Mouse (Mus musculus): ENCODE data around the gene Gli1. TPM values are rescaled to one million over a fixed set of nuclear protein-coding genes. Genes with fewer than 3 reads are reported as not detected.

Gene Gli1
- polyA plus RNA-seq, 1 experiment from 2014 or later, result 0.87 TPM

DNA sequence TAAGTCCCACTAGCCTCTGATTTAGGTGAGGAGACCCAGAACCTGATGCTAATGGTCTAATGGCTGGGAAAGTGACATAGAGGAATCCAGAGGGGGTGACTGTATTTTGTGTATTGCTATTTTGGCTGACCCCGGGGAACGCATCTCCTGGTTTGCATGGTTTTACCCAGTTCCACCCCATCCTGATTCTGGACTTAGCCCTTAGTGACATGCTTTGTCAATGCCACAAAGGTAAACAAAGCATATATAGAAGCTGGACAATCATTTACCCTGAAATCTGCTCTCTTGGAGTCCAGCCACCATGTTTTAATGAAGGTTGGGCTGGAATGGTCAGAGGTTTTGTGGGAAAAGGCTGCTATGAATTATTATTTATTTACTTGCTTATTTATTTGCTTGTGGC, 26.5 kb upstream of the Gli1 start:
- Histone ChIP-seq H3K36me3 (ENCODE audit: control insufficient read depth, insufficient read depth, low read length) (no peaks in the 10 kb centered on the region), H3K27me3 (ENCODE audit: control insufficient read depth, insufficient read depth, low read length) (no peaks in the 10 kb centered on the region), H3K4me3 (ENCODE audit: low read depth, low read length) (no peak overlapping the region), H3K9ac (replicated peaks; ENCODE audit: low read depth, low read length) (no peak overlapping the region), H3K4me2 (ENCODE audit: low read depth, low read length) (no peak overlapping the region), H3K27ac (ENCODE audit: low read depth, low read length) (no peak overlapping the region), H3K4me1 (ENCODE audit: control insufficient read depth, insufficient read depth, low read length) (no peaks in the 10 kb centered on the region), H3K9me3 (ENCODE audit: control insufficient read depth, low read length) (no peaks in the 10 kb centered on the region)
- 73% methylated on average over 2 of the region's 2 CpGs for WGBS
- no peak for ATAC-seq (ENCODE audit: low read depth)

DNA sequence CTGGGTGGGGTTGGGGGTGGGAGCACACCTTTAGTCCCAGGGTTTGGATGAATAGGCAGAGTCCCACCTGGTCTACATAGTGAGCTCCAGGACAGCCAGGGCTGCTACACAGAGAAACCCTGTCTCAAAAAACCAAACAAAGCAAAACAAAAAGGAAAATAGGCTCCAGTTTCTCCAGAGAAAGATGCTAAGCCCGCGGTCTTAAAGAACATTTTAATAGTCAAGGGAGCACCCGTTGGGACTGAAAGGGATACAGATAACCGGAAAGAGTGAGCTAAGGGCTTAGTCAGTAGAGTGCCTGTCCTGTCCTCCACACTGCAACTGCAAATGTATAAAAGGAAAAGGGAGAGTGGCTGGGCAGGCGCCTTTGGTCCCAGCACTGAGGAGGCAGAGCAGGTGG, 25.3 kb upstream of the Gli1 start:
- no peak overlapping the region for H3K4me3 ChIP-seq (ENCODE audit: low read depth, low read length)
- no peak for ATAC-seq (ENCODE audit: low read depth)
- no peaks in the 10 kb centered on the region for H3K9me3 ChIP-seq (ENCODE audit: control insufficient read depth, low read length)
- 76% methylated on average over 5 of the region's 5 CpGs for WGBS
- no peak overlapping the region for H3K4me2 ChIP-seq (ENCODE audit: low read depth, low read length)
- no peak overlapping the region for H3K9ac ChIP-seq (replicated peaks; ENCODE audit: low read depth, low read length)
- H3K4me1 ChIP-seq (ENCODE audit: control insufficient read depth, insufficient read depth, low read length), result no peaks in the 10 kb centered on the region
- no peak overlapping the region for H3K27ac ChIP-seq (ENCODE audit: low read depth, low read length)
- no peaks in the 10 kb centered on the region for H3K27me3 ChIP-seq (ENCODE audit: control insufficient read depth, insufficient read depth, low read length)
- no peaks in the 10 kb centered on the region for H3K36me3 ChIP-seq (ENCODE audit: control insufficient read depth, insufficient read depth, low read length)

DNA sequence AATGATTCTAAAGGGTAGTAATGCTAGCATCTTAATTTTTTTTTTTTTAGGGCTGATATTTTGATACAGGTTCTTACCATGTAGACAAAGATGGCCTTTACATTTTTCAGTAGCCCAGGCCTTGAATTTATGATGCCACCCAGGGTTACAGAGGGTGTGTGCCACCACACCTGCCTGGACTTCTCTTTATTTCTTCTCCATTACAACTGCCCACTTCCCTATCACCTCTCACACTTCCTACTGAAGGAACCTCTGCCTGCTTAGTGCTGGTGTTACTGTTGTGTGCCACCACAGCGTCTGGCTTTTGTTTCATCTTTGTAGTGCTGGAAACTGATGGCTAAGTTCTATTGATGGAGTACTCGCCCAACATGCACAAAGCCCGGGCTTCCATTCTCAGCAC, 18.9 kb upstream of the Gli1 start:
- Histone ChIP-seq H3K9ac (replicated peaks; ENCODE audit: low read depth, low read length) (no peak overlapping the region), H3K4me3 (ENCODE audit: low read depth, low read length) (no peak overlapping the region), H3K27ac (ENCODE audit: low read depth, low read length) (no peak overlapping the region), H3K27me3 (ENCODE audit: control insufficient read depth, insufficient read depth, low read length) (no peaks in the 10 kb centered on the region), H3K9me3 (ENCODE audit: control insufficient read depth, low read length) (no peaks in the 10 kb centered on the region), H3K4me1 (ENCODE audit: control insufficient read depth, insufficient read depth, low read length) (no peaks in the 10 kb centered on the region), H3K36me3 (ENCODE audit: control insufficient read depth, insufficient read depth, low read length) (no peaks in the 10 kb centered on the region), H3K4me2 (ENCODE audit: low read depth, low read length) (no peak overlapping the region)
- 78% methylated on average over 3 of the region's 3 CpGs for WGBS
- no peak for ATAC-seq (ENCODE audit: low read depth)

DNA sequence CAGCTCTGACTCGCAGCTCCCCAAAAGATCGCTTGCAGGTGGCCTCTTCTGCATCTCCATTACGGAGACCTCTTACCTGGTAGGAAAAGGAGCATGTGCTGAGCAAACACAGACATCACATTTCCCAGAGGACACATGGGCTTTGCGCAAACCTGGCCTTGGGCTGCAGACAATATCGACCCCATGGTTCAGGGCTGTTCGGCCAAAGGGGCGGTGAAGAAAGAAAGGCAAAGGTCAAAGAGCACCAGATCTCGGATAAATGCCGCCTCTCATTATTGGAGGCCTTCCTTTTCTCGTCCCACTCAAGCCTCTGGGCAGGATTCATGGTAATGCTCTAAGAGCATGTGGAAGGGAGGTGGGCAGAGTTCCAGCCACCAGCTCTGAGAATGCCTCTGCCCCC, 13.6 kb upstream of the Gli1 start:
- no peak overlapping the region for H3K27ac ChIP-seq (ENCODE audit: low read depth, low read length)
- H3K4me2 ChIP-seq (ENCODE audit: low read depth, low read length), result no peak overlapping the region
- no peaks in the 10 kb centered on the region for H3K4me1 ChIP-seq (ENCODE audit: control insufficient read depth, insufficient read depth, low read length)
- 68% methylated on average over 10 of the region's 10 CpGs for WGBS
- no peaks in the 10 kb centered on the region; the same call in 1 of the 2 replicates for H3K27me3 ChIP-seq (ENCODE audit: control insufficient read depth, insufficient read depth, low read length)
- no peak for ATAC-seq (ENCODE audit: low read depth)
- H3K9ac ChIP-seq (replicated peaks; ENCODE audit: low read depth, low read length), result no peak overlapping the region
- no peaks in the 10 kb centered on the region for H3K36me3 ChIP-seq (ENCODE audit: control insufficient read depth, insufficient read depth, low read length)
- no peaks in the 10 kb centered on the region for H3K9me3 ChIP-seq (ENCODE audit: control insufficient read depth, low read length)
- H3K4me3 ChIP-seq (ENCODE audit: low read depth, low read length), result no peak overlapping the region

DNA sequence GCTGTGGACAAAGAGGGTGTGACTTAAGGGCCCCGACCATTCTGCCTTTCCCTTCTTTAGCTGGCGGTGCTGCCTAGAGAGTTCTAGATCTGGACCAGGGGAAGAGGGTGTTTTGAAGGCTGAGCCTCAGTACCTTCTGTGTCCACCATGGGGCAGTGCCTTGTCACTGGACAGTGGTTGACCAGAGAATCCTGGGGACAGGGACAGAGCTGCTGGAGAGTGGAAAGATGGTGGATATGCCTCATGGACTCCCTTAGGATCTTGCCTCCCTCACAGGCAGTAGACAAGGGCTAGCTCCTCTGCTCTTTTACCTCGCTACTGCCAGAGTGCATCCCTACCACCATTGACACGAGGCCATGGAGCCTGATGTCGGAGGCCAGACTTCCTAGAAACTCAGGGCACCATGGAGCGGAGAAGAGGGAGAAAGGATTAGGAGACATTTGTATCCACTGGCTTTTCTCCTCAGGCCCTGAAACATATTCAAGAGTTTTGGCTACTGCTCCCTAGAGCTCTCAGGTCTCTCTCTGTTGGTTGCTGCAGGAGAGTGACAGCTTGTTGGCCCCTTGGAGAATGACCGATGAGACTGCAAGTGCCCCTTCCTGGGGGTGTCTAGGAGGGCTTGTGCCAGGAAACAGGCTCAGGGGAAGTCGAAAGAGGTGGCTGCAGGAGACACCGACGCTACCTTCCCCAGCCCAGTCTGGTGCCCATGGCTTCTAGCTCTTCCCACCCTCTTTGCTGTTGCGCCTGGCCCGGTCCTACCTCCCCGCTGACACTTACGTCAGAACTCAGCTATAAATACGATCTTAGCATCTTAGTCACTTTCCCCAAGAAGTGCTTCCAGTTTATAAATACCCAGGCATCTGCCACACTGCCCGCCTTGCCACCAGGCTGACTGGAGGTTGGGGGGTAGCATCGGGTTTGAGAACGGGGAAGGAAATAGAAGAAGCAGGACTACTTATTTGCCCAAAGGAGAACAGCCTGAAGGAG, 12.4 kb upstream of the Gli1 start, which contains the start of gene Inhbe:
Inhbe (minus strand) TSS at position 503 of the 987 bp plus-strand sequence.
- no peak for ATAC-seq (ENCODE audit: low read depth)
- no peaks in the 10 kb centered on the region for H3K9me3 ChIP-seq (ENCODE audit: control insufficient read depth, low read length)
- no peaks in the 10 kb centered on the region; the same call in 1 of the 2 replicates for H3K27me3 ChIP-seq (ENCODE audit: control insufficient read depth, insufficient read depth, low read length)
- no peak within 1 kb of the TSS for H3K9ac ChIP-seq (replicated peaks; ENCODE audit: low read depth, low read length)
- H3K4me2 ChIP-seq (ENCODE audit: low read depth, low read length), result no peak within 1 kb of the TSS
- H3K4me3 ChIP-seq (ENCODE audit: low read depth, low read length), result no peak within 1 kb of the TSS
- H3K36me3 ChIP-seq (ENCODE audit: control insufficient read depth, insufficient read depth, low read length), result no peaks in the 10 kb centered on the region
- no peaks in the 10 kb centered on the region for H3K4me1 ChIP-seq (ENCODE audit: control insufficient read depth, insufficient read depth, low read length)
- H3K27ac ChIP-seq (ENCODE audit: low read depth, low read length), result no peak within 1 kb of the TSS
- WGBS, result 87% methylated on average over 18 of the region's 18 CpGs

GRCm38 (mm10) chr10:127352766-127353165, 11.0 kb upstream of the Gli1 start:
- WGBS, result 93% methylated on average over 11 of the region's 11 CpGs

GRCm38 (mm10) chr10:127352187-127352586, 10.4 kb upstream of the Gli1 start:
- H3K9me3 ChIP-seq (ENCODE audit: control insufficient read depth, low read length), result no peaks in the 10 kb centered on the region
- no peaks in the 10 kb centered on the region for H3K4me1 ChIP-seq (ENCODE audit: control insufficient read depth, insufficient read depth, low read length)
- WGBS, result 87% methylated on average over 9 of the region's 9 CpGs
- no peak overlapping the region for H3K4me3 ChIP-seq (ENCODE audit: low read depth, low read length)
- no peak overlapping the region for H3K4me2 ChIP-seq (ENCODE audit: low read depth, low read length)
- H3K27ac ChIP-seq (ENCODE audit: low read depth, low read length), result no peak overlapping the region
- H3K9ac ChIP-seq (replicated peaks; ENCODE audit: low read depth, low read length), result no peak overlapping the region
- no peaks in the 10 kb centered on the region for H3K36me3 ChIP-seq (ENCODE audit: control insufficient read depth, insufficient read depth, low read length)
- no peaks in the 10 kb centered on the region; the same call in 1 of the 2 replicates for H3K27me3 ChIP-seq (ENCODE audit: control insufficient read depth, insufficient read depth, low read length)
- no peak for ATAC-seq (ENCODE audit: low read depth)

More at GRCm38 (mm10) chr10:127352766-127353165, 11.0 kb upstream of the Gli1 start:
- no peak overlapping the region for H3K4me2 ChIP-seq (ENCODE audit: low read depth, low read length)
- H3K4me3 ChIP-seq (ENCODE audit: low read depth, low read length), result no peak overlapping the region
- H3K9me3 ChIP-seq (ENCODE audit: control insufficient read depth, low read length), result no peaks in the 10 kb centered on the region
- H3K36me3 ChIP-seq (ENCODE audit: control insufficient read depth, insufficient read depth, low read length), result no peaks in the 10 kb centered on the region
- ATAC-seq (ENCODE audit: low read depth), result no peak
- no peaks in the 10 kb centered on the region for H3K4me1 ChIP-seq (ENCODE audit: control insufficient read depth, insufficient read depth, low read length)
- H3K27ac ChIP-seq (ENCODE audit: low read depth, low read length), result no peak overlapping the region
- H3K9ac ChIP-seq (replicated peaks; ENCODE audit: low read depth, low read length), result no peak overlapping the region
- no peaks in the 10 kb centered on the region; the same call in 1 of the 2 replicates for H3K27me3 ChIP-seq (ENCODE audit: control insufficient read depth, insufficient read depth, low read length)

- Histone ChIP-seq H3K4me2 (ENCODE audit: low read depth, low read length) (no peak overlapping the region), H3K4me1 (ENCODE audit: control insufficient read depth, insufficient read depth, low read length) (no peaks in the 10 kb centered on the region), H3K27me3 (ENCODE audit: control insufficient read depth, insufficient read depth, low read length) (no peaks in the 10 kb centered on the region; the same call in 1 of the 2 replicates), H3K9ac (replicated peaks; ENCODE audit: low read depth, low read length) (no peak overlapping the region), H3K9me3 (ENCODE audit: control insufficient read depth, low read length) (no peaks in the 10 kb centered on the region), H3K36me3 (ENCODE audit: control insufficient read depth, insufficient read depth, low read length) (no peaks in the 10 kb centered on the region), H3K27ac (ENCODE audit: low read depth, low read length) (no peak overlapping the region), H3K4me3 (ENCODE audit: low read depth, low read length) (no peak overlapping the region)
- ATAC-seq (ENCODE audit: low read depth), result no peak
- 78% methylated on average over 8 of the region's 8 CpGs for WGBS
Observed at GRCm38 (mm10) chr10:127351719-127352118, 9.9 kb upstream of the Gli1 start.

DNA sequence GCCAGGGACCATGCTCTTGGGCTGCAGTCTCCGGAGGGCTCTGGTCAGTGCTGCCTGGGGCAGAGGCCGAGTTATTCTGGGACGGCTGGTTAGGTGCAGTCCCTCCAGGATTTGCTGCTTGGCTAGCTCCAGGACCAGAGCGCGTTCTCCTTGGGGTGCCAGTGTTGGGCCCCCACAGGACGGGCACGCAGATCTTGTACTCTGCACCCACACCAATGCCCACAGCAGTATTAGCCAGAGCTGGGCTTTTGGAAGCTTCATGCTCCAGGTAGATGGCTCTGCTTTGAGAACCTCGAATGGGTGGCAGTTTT, 9.5 kb upstream of the Gli1 start:
- Histone ChIP-seq H3K36me3 (ENCODE audit: control insufficient read depth, insufficient read depth, low read length) (no peaks in the 10 kb centered on the region), H3K27me3 (ENCODE audit: control insufficient read depth, insufficient read depth, low read length) (no peaks in the 10 kb centered on the region; the same call in 1 of the 2 replicates), H3K4me3 (ENCODE audit: low read depth, low read length) (no peak overlapping the region), H3K9ac (replicated peaks; ENCODE audit: low read depth, low read length) (no peak overlapping the region), H3K9me3 (ENCODE audit: control insufficient read depth, low read length) (no peaks in the 10 kb centered on the region), H3K4me2 (ENCODE audit: low read depth, low read length) (peak overlapping the region; percentile 21; the same call in 1 of the 2 replicates), H3K4me1 (ENCODE audit: control insufficient read depth, insufficient read depth, low read length) (no peaks in the 10 kb centered on the region), H3K27ac (ENCODE audit: low read depth, low read length) (no peak overlapping the region)
- peak; percentile 6; the same call in 1 of the 2 replicates for ATAC-seq (ENCODE audit: low read depth)
- WGBS, result 83% methylated on average over 8 of the region's 8 CpGs

All from neural tube, embryonic 14.5 days (tissue).